Mouse (Mus musculus): ENCODE measurements around the gene Rfesd.

Gene Rfesd

GRCm38 (mm10) chr13:76017974-76018843 is at the start of gene Rfesd:
Gene Rfesd, minus strand, starts transcription at chr13:76018719.
- peak; percentile 97 for DNase-seq (ENCODE audit: low spot score)

GRCm38 (mm10) chr13:76064363-76064945 is 45.9 kb upstream of the Rfesd start:
- DNase-seq (ENCODE audit: low spot score): no peak

- no peak for DNase-seq (ENCODE audit: low spot score)
Observed at GRCm38 (mm10) chr13:76063548-76063947, 45.0 kb upstream of the Rfesd start.

GRCm38 (mm10) chr13:76062569-76062968 is 44.0 kb upstream of the Rfesd start:
- no peak for DNase-seq (ENCODE audit: low spot score)

GRCm38 (mm10) chr13:76062126-76062525 is 43.6 kb upstream of the Rfesd start:
- no peak for DNase-seq (ENCODE audit: low spot score)

GRCm38 (mm10) chr13:76059591-76059990 is 41.1 kb upstream of the Rfesd start:
- DNase-seq (ENCODE audit: low spot score): no peak

- DNase-seq (ENCODE audit: low spot score): peak; percentile 22
Observed at GRCm38 (mm10) chr13:76057267-76058069, 38.9 kb upstream of the Rfesd start.

- DNase-seq (ENCODE audit: low spot score): no peak
Observed at GRCm38 (mm10) chr13:76056896-76057266, 38.4 kb upstream of the Rfesd start, which contains the start of gene Gpr150. Gene Gpr150, minus strand, starts transcription at chr13:76056996.

GRCm38 (mm10) chr13:76056261-76056724 is 37.8 kb upstream of the Rfesd start:
- DNase-seq (ENCODE audit: low spot score): peak; percentile 68

GRCm38 (mm10) chr13:76055391-76056232 is 37.1 kb upstream of the Rfesd start:
- peak; percentile 14 for DNase-seq (ENCODE audit: low spot score)

GRCm38 (mm10) chr13:76044971-76045370 is 26.5 kb upstream of the Rfesd start:
- no peak for DNase-seq (ENCODE audit: low spot score)

- no peak for DNase-seq (ENCODE audit: low spot score)
Observed at GRCm38 (mm10) chr13:76042455-76042854, 23.9 kb upstream of the Rfesd start.

GRCm38 (mm10) chr13:76024588-76024987 is 6.1 kb upstream of the Rfesd start:
- no peak for DNase-seq (ENCODE audit: low spot score)

GRCm38 (mm10) chr13:76021782-76022181 is 3.3 kb upstream of the Rfesd start:
- peak; percentile 15 for DNase-seq (ENCODE audit: low spot score)

GRCm38 (mm10) chr13:76018844-76019400 is 403 bp upstream of the Rfesd start:
- no peak for DNase-seq (ENCODE audit: low spot score)

- DNase-seq (ENCODE audit: low spot score): no peak
Observed at GRCm38 (mm10) chr13:76017465-76017864, 1.1 kb downstream of the Rfesd start.

GRCm38 (mm10) chr13:76014511-76014910 is 4.0 kb downstream of the Rfesd start:
- DNase-seq (ENCODE audit: low spot score): no peak

- no peak for DNase-seq (ENCODE audit: low spot score)
Observed at GRCm38 (mm10) chr13:76003272-76003671, 15.2 kb downstream of the Rfesd start.

- DNase-seq (ENCODE audit: low spot score): no peak
Observed at GRCm38 (mm10) chr13:75992169-75993028, 26.1 kb downstream of the Rfesd start.

- DNase-seq (ENCODE audit: low spot score): no peak
Observed at GRCm38 (mm10) chr13:75988096-75988495, 30.4 kb downstream of the Rfesd start.
